Mouse (Mus musculus): Measurements from ENCODE around the gene 6430531B16Rik. TPM values are rescaled to one million over a fixed set of nuclear protein-coding genes. Genes with fewer than 3 reads are reported as not detected.

6430531B16Rik gene
- polyA plus RNA-seq, 1 experiment from 2014 or later, result 1.7 TPM

DNA sequence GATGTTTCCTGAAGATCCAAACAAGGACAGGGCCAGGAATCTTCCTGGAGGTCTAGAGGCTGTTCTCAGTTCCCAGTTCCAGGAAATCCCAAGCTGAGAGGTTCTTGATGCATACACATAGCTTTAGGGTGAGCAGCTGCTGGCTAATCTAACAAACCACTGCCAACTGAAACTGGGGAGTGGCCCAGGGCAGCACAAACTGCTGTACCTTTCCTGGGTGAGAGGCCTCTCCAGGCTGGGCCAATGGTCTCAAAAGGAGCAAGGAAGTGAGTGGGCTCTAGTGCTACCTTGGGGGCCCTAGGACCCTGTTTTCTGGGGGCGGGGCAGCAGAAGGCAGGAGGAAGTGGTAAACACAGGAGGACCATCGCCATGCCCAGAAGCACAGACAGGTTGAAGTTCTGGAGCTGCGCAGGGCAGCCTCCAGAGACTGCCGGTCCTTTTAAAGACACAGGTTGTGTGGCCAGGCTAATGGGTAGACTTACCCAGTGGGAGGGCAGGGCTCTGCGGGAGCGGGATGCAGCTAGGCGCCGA, 12.4 kb upstream of the 6430531B16Rik start:
- H3K9ac ChIP-seq, result no peak overlapping the region
- 70% methylated on average over 8 of the region's 8 CpGs for WGBS
- no peak overlapping the region for H3K4me3 ChIP-seq
- H3K9me3 ChIP-seq, result no peaks in the 10 kb centered on the region
- ATAC-seq (ENCODE audit: borderline replicate concordance, extremely low read depth, low FRiP score, low TSS enrichment), result no peak
- H3K4me1 ChIP-seq, result no peaks in the 10 kb centered on the region
- no peak overlapping the region for H3K4me2 ChIP-seq
- H3K27me3 ChIP-seq, result no peaks in the 10 kb centered on the region
- H3K36me3 ChIP-seq, result peaks cover 9% of the 10 kb centered on the region
- H3K27ac ChIP-seq, result no peak overlapping the region

- no peak overlapping the region for H3K27ac ChIP-seq
- 85% methylated on average over 9 of the region's 9 CpGs for WGBS
- no peaks in the 10 kb centered on the region for H3K27me3 ChIP-seq
These were observed 9.7 kb upstream of the 6430531B16Rik start for GRCm38 (mm10) chr7:139988272-139988671.

GRCm38 (mm10) chr7:139984505-139984904, 6.0 kb upstream of the 6430531B16Rik start:
- WGBS, result 84% methylated on average over 11 of the region's 11 CpGs
- Histone ChIP-seq H3K9ac (no peak overlapping the region), H3K36me3 (no peaks in the 10 kb centered on the region), H3K27ac (no peak overlapping the region), H3K9me3 (no peaks in the 10 kb centered on the region), H3K27me3 (no peaks in the 10 kb centered on the region), H3K4me3 (no peak overlapping the region), H3K4me1 (no peaks in the 10 kb centered on the region; the same call in 1 of the 2 replicates), H3K4me2 (no peak overlapping the region)
- ATAC-seq (ENCODE audit: borderline replicate concordance, extremely low read depth, low FRiP score, low TSS enrichment), result no peak

More at GRCm38 (mm10) chr7:139988272-139988671, 9.7 kb upstream of the 6430531B16Rik start:
- Histone ChIP-seq H3K9me3 (no peaks in the 10 kb centered on the region), H3K4me1 (no peaks in the 10 kb centered on the region), H3K4me3 (no peak overlapping the region), H3K4me2 (no peak overlapping the region), H3K9ac (no peak overlapping the region), H3K36me3 (no peaks in the 10 kb centered on the region)
- no peak for ATAC-seq (ENCODE audit: borderline replicate concordance, extremely low read depth, low FRiP score, low TSS enrichment)

GRCm38 (mm10) chr7:139982058-139982457, 3.5 kb upstream of the 6430531B16Rik start:
- Histone ChIP-seq H3K4me3 (no peak overlapping the region), H3K4me1 (peaks cover 12% of the 10 kb centered on the region; the same call in 1 of the 2 replicates), H3K9ac (no peak overlapping the region), H3K27me3 (no peaks in the 10 kb centered on the region), H3K9me3 (no peaks in the 10 kb centered on the region), H3K27ac (no peak overlapping the region), H3K4me2 (no peak overlapping the region), H3K36me3 (no peaks in the 10 kb centered on the region)
- 69% methylated on average over 11 of the region's 11 CpGs for WGBS
- no peak for ATAC-seq (ENCODE audit: borderline replicate concordance, extremely low read depth, low FRiP score, low TSS enrichment)

- peaks cover 12% of the 10 kb centered on the region; the same call in 1 of the 2 replicates for H3K4me1 ChIP-seq
- no peak overlapping the region for H3K4me2 ChIP-seq
- no peak overlapping the region for H3K9ac ChIP-seq
- no peaks in the 10 kb centered on the region for H3K9me3 ChIP-seq
- H3K4me3 ChIP-seq, result no peak overlapping the region
- no peak overlapping the region for H3K27ac ChIP-seq
- WGBS, result 46% methylated on average over 3 of the region's 3 CpGs
- no peaks in the 10 kb centered on the region for H3K36me3 ChIP-seq
- ATAC-seq (ENCODE audit: borderline replicate concordance, extremely low read depth, low FRiP score, low TSS enrichment), result no peak
- no peaks in the 10 kb centered on the region for H3K27me3 ChIP-seq
These were observed 2.2 kb upstream of the 6430531B16Rik start for GRCm38 (mm10) chr7:139980778-139981177.

DNA sequence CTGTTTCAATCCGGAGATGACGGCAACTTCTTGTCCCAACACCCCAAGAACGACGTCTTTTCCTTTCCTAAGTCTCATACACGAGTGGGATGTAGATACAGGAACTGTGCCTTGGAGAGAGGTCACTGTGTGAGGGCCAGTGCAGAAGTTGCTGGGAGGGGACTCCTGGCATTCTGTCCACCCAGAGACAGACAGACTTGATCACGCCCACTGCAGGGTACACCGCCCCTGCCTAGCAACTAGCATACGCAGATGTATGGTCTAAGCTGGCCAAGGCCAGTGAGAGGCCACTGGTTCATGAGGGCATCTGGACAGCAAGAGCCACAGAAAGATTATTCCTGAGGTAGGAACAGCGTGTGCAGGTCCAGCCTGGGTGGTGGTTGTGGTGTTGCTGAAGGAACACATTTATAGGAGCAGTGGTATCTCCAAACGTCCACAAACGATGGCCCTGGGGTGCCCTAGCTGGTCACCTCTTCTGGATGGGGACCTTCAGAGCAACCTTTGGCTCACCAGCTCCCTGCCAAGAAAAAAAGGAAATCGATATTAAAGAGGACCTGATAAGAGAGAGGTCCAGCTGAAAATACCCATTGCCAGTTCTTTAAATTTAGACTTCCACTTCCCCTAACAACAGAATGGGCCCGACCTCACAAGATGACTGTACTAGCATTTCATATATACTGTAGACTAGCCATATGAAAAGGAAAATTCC, 610 bp upstream of the 6430531B16Rik start:
- H3K36me3 ChIP-seq, result no peaks in the 10 kb centered on the region
- peak overlapping the region; percentile 81 for H3K4me2 ChIP-seq
- WGBS, result 33% methylated on average over 13 of the region's 13 CpGs
- ATAC-seq (ENCODE audit: borderline replicate concordance, extremely low read depth, low FRiP score, low TSS enrichment), result peak; percentile 37; the same call in 1 of the 2 replicates
- H3K9me3 ChIP-seq, result no peaks in the 10 kb centered on the region
- no peak overlapping the region for H3K9ac ChIP-seq
- peak overlapping the region; percentile 51 for H3K4me3 ChIP-seq
- no peak overlapping the region for H3K27ac ChIP-seq
- no peaks in the 10 kb centered on the region for H3K27me3 ChIP-seq
- peaks cover 12% of the 10 kb centered on the region; the same call in 1 of the 2 replicates for H3K4me1 ChIP-seq

DNA sequence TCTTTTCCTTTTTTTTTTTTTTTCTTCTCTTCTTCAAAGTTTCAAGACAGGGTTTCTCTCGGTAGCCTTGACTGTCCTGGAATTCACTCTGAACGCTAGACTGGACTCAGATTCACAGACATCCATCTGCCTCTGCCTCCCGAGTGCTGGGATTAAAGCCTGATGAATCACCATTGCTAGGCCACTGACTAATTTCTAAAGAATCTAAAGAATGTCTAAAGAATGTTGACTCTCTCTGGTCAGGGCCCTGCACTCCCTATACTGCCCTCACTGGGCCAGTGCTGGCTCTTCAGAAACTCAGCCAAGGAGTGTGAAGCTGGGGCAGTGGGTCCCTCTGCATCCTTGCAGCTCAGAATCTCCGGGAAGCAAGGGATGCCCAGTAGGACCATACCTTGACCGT, 3.1 kb downstream of the 6430531B16Rik start:
- Histone ChIP-seq H3K27ac (no peak overlapping the region), H3K4me2 (no peak overlapping the region), H3K36me3 (no peaks in the 10 kb centered on the region), H3K9me3 (no peaks in the 10 kb centered on the region), H3K4me3 (no peak overlapping the region), H3K4me1 (peaks cover 12% of the 10 kb centered on the region; the same call in 1 of the 2 replicates), H3K27me3 (no peaks in the 10 kb centered on the region), H3K9ac (no peak overlapping the region)
- WGBS, result 43% methylated on average over 5 of the region's 5 CpGs
- ATAC-seq (ENCODE audit: borderline replicate concordance, extremely low read depth, low FRiP score, low TSS enrichment), result no peak

- no peak overlapping the region for H3K27ac ChIP-seq
- no peak for ATAC-seq (ENCODE audit: borderline replicate concordance, extremely low read depth, low FRiP score, low TSS enrichment)
- 88% methylated on average over 10 of the region's 10 CpGs for WGBS
These were observed 4.2 kb downstream of the 6430531B16Rik start for GRCm38 (mm10) chr7:139974307-139974706.

GRCm38 (mm10) chr7:139972923-139973331, 5.6 kb downstream of the 6430531B16Rik start:
- Histone ChIP-seq H3K36me3 (no peaks in the 10 kb centered on the region), H3K4me1 (no peaks in the 10 kb centered on the region), H3K9me3 (no peaks in the 10 kb centered on the region), H3K4me3 (no peak overlapping the region), H3K4me2 (no peak overlapping the region), H3K27ac (no peak overlapping the region), H3K27me3 (no peaks in the 10 kb centered on the region), H3K9ac (no peak overlapping the region)
- ATAC-seq (ENCODE audit: borderline replicate concordance, extremely low read depth, low FRiP score, low TSS enrichment), result no peak

More at GRCm38 (mm10) chr7:139974307-139974706, 4.2 kb downstream of the 6430531B16Rik start:
- Histone ChIP-seq H3K4me3 (no peak overlapping the region), H3K9ac (no peak overlapping the region), H3K4me1 (peaks cover 10% of the 10 kb centered on the region; the same call in 1 of the 2 replicates), H3K36me3 (no peaks in the 10 kb centered on the region), H3K27me3 (no peaks in the 10 kb centered on the region), H3K9me3 (no peaks in the 10 kb centered on the region), H3K4me2 (no peak overlapping the region)

- WGBS, result 58% methylated on average over 6 of the region's 6 CpGs
- H3K4me2 ChIP-seq, result no peak overlapping the region
- H3K9ac ChIP-seq, result no peak overlapping the region
- no peaks in the 10 kb centered on the region for H3K9me3 ChIP-seq
- H3K4me3 ChIP-seq, result no peak overlapping the region
- H3K27me3 ChIP-seq, result no peaks in the 10 kb centered on the region
- H3K27ac ChIP-seq, result no peak overlapping the region
- H3K4me1 ChIP-seq, result no peaks in the 10 kb centered on the region
- no peak for ATAC-seq (ENCODE audit: borderline replicate concordance, extremely low read depth, low FRiP score, low TSS enrichment)
- no peaks in the 10 kb centered on the region for H3K36me3 ChIP-seq
These were observed 7.1 kb downstream of the 6430531B16Rik start for GRCm38 (mm10) chr7:139971436-139971835.

- Histone ChIP-seq H3K9me3 (no peaks in the 10 kb centered on the region), H3K36me3 (no peaks in the 10 kb centered on the region), H3K9ac (no peak overlapping the region), H3K4me3 (no peak overlapping the region), H3K4me1 (no peaks in the 10 kb centered on the region), H3K27ac (no peak overlapping the region), H3K27me3 (no peaks in the 10 kb centered on the region), H3K4me2 (no peak overlapping the region)
- ATAC-seq (ENCODE audit: borderline replicate concordance, extremely low read depth, low FRiP score, low TSS enrichment), result no peak
- 65% methylated on average over 5 of the region's 5 CpGs for WGBS
These were observed 7.6 kb downstream of the 6430531B16Rik start for GRCm38 (mm10) chr7:139970979-139971378.

DNA sequence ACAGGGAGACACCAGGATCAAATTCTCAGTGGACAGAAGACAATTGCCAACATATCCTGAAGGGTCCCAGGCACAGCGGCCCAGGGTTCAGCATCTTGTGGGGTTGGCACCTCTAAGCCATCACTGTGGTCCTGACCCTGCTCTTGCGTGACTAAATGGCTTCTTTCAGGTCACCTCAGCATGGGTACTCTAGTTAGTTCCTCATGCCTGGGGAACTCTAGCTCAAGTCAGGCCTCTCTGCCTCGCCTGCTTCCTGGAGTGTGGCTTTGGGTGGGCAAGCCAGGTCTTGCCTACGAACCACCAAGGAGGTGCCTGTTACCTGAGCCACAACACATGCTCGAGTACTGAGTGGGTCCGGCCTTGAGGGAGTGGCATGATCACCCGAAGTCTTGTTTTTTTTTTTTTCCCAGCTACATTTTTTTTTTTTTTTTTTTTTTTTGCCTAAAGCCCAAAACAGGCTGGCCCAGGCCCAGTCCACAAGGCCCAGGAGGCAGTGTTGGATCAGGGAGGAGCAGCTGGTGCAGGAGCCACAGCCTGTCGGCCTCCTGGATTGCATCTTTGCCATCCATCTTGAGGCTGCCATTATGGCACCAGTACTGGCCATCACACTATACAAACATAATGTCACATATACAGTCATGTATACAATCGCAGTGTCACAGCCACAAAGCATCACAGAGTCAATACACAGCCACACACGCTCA, 8.2 kb downstream of the 6430531B16Rik start:
- no peaks in the 10 kb centered on the region for H3K27me3 ChIP-seq
- no peaks in the 10 kb centered on the region for H3K4me1 ChIP-seq
- ATAC-seq (ENCODE audit: borderline replicate concordance, extremely low read depth, low FRiP score, low TSS enrichment), result no peak
- no peak overlapping the region for H3K4me2 ChIP-seq
- H3K36me3 ChIP-seq, result no peaks in the 10 kb centered on the region
- no peak overlapping the region for H3K27ac ChIP-seq
- no peak overlapping the region for H3K9ac ChIP-seq
- 76% methylated on average over 10 of the region's 10 CpGs for WGBS
- H3K4me3 ChIP-seq, result no peak overlapping the region
- H3K9me3 ChIP-seq, result no peaks in the 10 kb centered on the region
